Mouse (Mus musculus) ES-E14 (cell line): ENCODE data around the gene Prss16. TPM values are rescaled to one million over a fixed set of nuclear protein-coding genes. Genes with fewer than 3 reads are reported as not detected.

ENCODE experiments used
- DNase-seq: peaks from one replicate; pipeline ENCODE4 v3.0.0-alpha.2; 2013; ENCODE audit warnings: low read depth, low spot score
- H3K27ac ChIP-seq: 2 replicates; pipeline ENCODE4 v1.5.1; 2012; ENCODE audit warnings: low read depth, mild to moderate bottlenecking, low read length, moderate library complexity, mixed read lengths; ENCODE audit not compliant: poor library complexity, insufficient read depth, severe bottlenecking
- H3K36me3 ChIP-seq: 2 replicates; pipeline ENCODE4 v1.6.1; 2012; ENCODE audit warnings: mild to moderate bottlenecking, low read length, moderate library complexity, mixed read lengths; ENCODE audit not compliant: control insufficient read depth, poor library complexity, insufficient read depth, severe bottlenecking
- H3K4me1 ChIP-seq, 2 experiments: fragments of 150-350 bp in 1 of 2; sonication (generic) in 1 of 2; 2 replicates each; pipeline ENCODE4 v1.6.1; 2012; ENCODE audit warnings: low read length in 2 of 2, mild to moderate bottlenecking in 1 of 2, mixed read lengths in 1 of 2; ENCODE audit not compliant: control insufficient read depth in 2 of 2, insufficient read depth in 2 of 2, poor library complexity in 1 of 2
- H3K4me3 ChIP-seq, 2 experiments: fragments of 150-350 bp in 1 of 2; sonication (generic) in 1 of 2; 2 replicates each; pipeline ENCODE4 v1.5.1; 2012; ENCODE audit warnings: low read length in 2 of 2, low read depth in 1 of 2, mild to moderate bottlenecking in 1 of 2, mixed read lengths in 1 of 2; ENCODE audit not compliant: insufficient read depth in 1 of 2, poor library complexity in 1 of 2, severe bottlenecking in 1 of 2
- H3K9ac ChIP-seq: 2 replicates; pipeline ENCODE4 v1.6.1; 2012; ENCODE audit warnings: low read depth, mild to moderate bottlenecking, low read length, mixed read lengths; ENCODE audit not compliant: poor library complexity, insufficient read depth, severe bottlenecking
- H3K9me3 ChIP-seq: fragments of 150-350 bp; sonication (generic); 2 replicates; pipeline ENCODE4 v1.6.1; 2012; ENCODE audit warnings: low read depth, mild to moderate bottlenecking, low read length; ENCODE audit not compliant: control insufficient read depth, insufficient read depth
- CHD2 ChIP-seq: IDR thresholded peaks from 2 replicates; pipeline ENCODE4 v1.6.1; 2014; ENCODE audit warnings: mild to moderate bottlenecking, low read depth, low read length, inconsistent platforms
- HCFC1 ChIP-seq: IDR thresholded peaks from 2 replicates; pipeline ENCODE4 v1.6.1; 2012; ENCODE audit warnings: low read length, inconsistent platforms, borderline replicate concordance; ENCODE audit not compliant: insufficient read depth
- MAFK ChIP-seq: IDR thresholded peaks from 2 replicates; pipeline ENCODE4 v1.6.1; 2014; ENCODE audit warnings: mild to moderate bottlenecking, low read depth, low read length, inconsistent platforms; ENCODE audit not compliant: insufficient read depth
- ZC3H11A ChIP-seq: IDR thresholded peaks from 2 replicates; pipeline ENCODE4 v1.6.1; 2012; ENCODE audit warnings: low read depth, mild to moderate bottlenecking, inconsistent platforms, low read length, borderline replicate concordance
- ZNF384 ChIP-seq: IDR thresholded peaks from 2 replicates; pipeline ENCODE4 v1.6.1; 2012; ENCODE audit warnings: low read depth, low read length, inconsistent platforms
- in situ Hi-C, 2 experiments: fragments of 600-800 bp; cut with MboI; formaldehyde crosslinking; loops; one replicate each; pipeline ENCODE4 v1.15.1; 2025; ENCODE audit warnings: low sequenced_read_pairs in 2 of 2, inconsistent platforms in 1 of 2; ENCODE audit not compliant: unreplicated experiment in 2 of 2
- total RNA-seq: library from RNA; depleted of rRNA; stranded (reverse); fragments of 300-350 nt; gene quantifications from 2 replicates; pipeline ENCODE4 v1.2.3, GENCODE M21; 2012

Prss16 gene
- total RNA-seq, 1 experiment = 2.6 TPM

DNA sequence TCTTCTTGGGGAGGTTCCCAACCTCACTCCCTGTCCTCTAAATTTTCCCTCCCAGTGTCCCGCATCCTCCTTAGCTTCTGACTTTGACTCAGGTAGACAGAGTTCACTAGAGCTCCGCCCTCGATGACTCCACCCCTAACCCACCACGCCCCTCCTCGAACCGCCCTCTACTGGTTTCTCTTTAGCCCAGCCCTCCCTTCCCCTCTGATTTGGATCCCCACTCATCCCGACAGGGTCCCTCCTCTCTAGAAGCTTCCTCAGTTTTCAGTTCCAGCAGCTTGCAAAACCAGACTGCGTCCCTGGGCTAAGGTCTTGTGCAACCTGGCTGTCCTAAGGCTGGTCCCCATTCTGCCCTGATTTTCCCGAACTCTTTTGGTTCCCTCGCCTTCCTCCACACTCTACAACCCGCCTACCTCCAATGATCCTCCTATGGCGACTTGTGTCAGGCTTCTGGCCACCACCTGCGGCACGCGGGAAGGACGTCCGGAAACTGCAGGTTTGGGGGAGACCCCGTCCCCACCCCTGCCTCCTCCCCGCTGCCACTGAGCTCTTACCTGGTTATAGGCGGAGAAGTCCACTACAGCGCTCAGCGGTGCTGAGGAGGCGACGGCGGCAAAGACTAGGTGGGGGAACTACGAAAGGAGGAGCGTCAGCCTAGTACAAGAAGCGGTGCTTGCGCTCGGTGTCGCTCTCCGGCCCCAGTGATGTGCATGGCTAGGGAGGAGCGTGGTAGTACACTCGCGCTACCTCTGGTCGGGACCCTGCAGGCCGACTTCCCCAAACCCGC lies 3.0 kb downstream of the Prss16 start:
- peak overlapping the region; percentile 69 to 74 for H3K4me3 ChIP-seq
- H3K9ac ChIP-seq = peak overlapping the region; percentile 48
- no peaks in the 10 kb centered on the region for H3K36me3 ChIP-seq
- H3K27ac ChIP-seq = no peak overlapping the region
- in situ Hi-C loops = loop anchor here in 1 of 2 experiments (5.0 to 25.0 kb wide), 2 partner anchors 34 to 744 kb away; no protein-coding TSS in a partner anchor
- H3K4me1 ChIP-seq = no peaks in the 10 kb centered on the region
- TF ChIP-seq ZC3H11A (no peak), HCFC1 (no peak), ZNF384 (no peak), CHD2 (no peak), MAFK (no peak)
- DNase-seq = no peak
- H3K9me3 ChIP-seq = no peaks in the 10 kb centered on the region

DNA sequence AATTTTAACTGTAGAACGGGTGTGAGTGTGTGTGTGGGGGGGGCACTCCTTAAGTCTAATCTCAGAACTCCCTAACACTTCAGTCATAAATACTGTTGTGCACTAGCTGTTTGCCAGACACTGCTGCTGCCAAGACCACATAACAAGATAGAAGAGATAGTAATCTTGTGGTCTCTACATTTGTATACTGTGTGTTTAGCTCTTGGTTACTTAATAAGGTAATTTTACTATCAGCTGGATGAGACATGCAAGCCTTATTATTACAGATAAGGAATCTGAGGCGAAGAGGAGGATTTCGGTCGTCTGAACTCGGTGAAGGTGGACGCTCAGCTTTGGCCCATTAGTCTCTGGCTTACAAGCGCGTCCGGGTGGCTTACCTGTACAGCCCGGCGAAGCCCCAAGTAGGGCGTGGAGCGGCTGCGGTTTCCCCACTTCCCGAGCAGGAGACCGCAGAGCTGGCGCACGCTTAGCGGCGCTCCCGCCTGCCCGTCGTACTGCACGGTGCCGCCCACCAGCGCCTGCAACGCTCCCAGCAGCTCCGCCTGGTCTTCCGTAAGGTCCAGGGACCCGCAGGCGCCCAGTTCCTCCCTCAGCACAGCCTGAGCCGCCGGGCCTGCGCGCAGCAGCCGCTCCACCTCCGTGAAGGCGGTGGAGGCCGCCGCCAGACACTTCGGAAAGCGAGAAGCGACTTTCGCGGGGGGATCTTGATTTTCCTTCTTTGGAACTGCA lies 3.8 kb downstream of the Prss16 start:
- no peak for DNase-seq
- no peak overlapping the region for H3K27ac ChIP-seq
- in situ Hi-C loops = loop anchor here in 1 of 2 experiments (5.0 to 25.0 kb wide), 2 partner anchors 33 to 743 kb away; no protein-coding TSS in a partner anchor

DNA sequence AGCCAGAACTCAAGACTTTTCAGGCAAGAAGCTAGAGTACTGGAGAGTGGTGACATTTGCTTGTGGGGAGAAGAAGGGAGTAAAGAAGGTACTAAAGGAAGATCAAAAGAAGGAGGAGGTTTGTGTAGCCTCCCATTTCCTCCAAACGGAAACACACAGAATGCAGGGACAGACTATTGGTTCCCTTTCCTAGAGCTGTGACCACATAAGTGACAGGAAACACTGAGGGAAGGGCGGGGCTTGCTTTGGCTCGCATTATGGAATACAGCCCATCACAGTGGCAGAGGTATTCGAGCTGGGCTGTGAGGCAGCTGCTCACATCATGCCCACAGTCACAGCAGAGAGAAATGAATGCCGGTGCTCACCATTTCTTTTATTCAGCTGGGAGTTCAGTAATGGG lies 7.7 kb downstream of the Prss16 start:
- no peak overlapping the region for H3K27ac ChIP-seq
- H3K36me3 ChIP-seq = no peaks in the 10 kb centered on the region
- H3K9ac ChIP-seq = no peak overlapping the region
- peaks cover under 1 to 2% of the 10 kb centered on the region in 2 experiments; a peak in 2 of 4 replicates for H3K4me1 ChIP-seq
- no peak overlapping the region for H3K4me3 ChIP-seq
- TF ChIP-seq ZNF384 (no peak), MAFK (no peak), CHD2 (no peak), ZC3H11A (no peak), HCFC1 (no peak)
- H3K9me3 ChIP-seq = no peaks in the 10 kb centered on the region
- in situ Hi-C loops = loop anchor here in 1 of 2 experiments (25.0 kb wide), 1 partner anchor 740 kb away; no protein-coding TSS in a partner anchor
- DNase-seq = no peak

More for the DNA sequence above, 3.8 kb downstream of the Prss16 start:
- TF ChIP-seq MAFK (no peak), ZNF384 (no peak), CHD2 (no peak), HCFC1 (no peak), ZC3H11A (no peak)
- Histone ChIP-seq H3K4me1 (no peaks in the 10 kb centered on the region), H3K36me3 (no peaks in the 10 kb centered on the region), H3K4me3 (peak overlapping the region; percentile 69 to 74), H3K9ac (peak overlapping the region; percentile 18), H3K9me3 (no peaks in the 10 kb centered on the region)

DNA sequence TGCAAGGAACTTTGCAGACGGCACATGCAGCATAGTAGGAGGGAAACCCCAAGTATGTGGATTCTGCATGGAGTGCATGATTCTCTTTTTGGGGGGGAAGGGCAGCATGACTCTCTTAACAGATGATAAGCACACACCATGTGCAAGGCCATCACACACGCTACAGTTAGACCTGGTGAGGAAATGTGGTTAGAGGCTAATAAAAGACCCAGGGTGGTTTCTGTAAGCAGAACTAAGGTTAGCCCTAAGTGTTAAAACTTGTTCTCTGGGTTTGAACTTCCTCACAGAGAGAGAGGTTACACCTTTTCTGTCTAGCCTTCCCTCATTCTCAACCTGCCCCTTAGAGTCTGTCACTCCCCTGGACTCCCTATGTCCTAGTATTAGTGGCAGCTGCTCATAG lies 8.2 kb downstream of the Prss16 start:
- H3K4me1 ChIP-seq = peaks cover 2% of the 10 kb centered on the region in 2 experiments; a peak in 2 of 4 replicates
- DNase-seq = no peak
- no peaks in the 10 kb centered on the region for H3K9me3 ChIP-seq
- H3K4me3 ChIP-seq = no peak overlapping the region
- no peaks in the 10 kb centered on the region for H3K36me3 ChIP-seq
- no peak for TF ChIP-seq CHD2
- no peak for TF ChIP-seq MAFK
- no peak overlapping the region for H3K27ac ChIP-seq
- in situ Hi-C loops = loop anchor here in 1 of 2 experiments (25.0 kb wide), 1 partner anchor 739 kb away; no protein-coding TSS in a partner anchor
- no peak overlapping the region for H3K9ac ChIP-seq
